Mouse (Mus musculus) lung, postnatal 36 days (tissue): ENCODE measurements at regions not wholly inside any gene's neighbourhood (a gene's known extent, or its start where the extent isn't known, plus 50 kb on each side); places are given as distances from the start of the nearest gene placed in this dataset.
"Not testable (repeated sequence)": the region's sequence is repeated elsewhere in the genome, so short reads cannot be mapped to it uniquely, and the experiment has no call there.

Source experiments
- DNase-seq: peaks from one replicate; pipeline ENCODE4 v3.0.0; 2022; ENCODE audit warnings: mixed read lengths

DNA sequence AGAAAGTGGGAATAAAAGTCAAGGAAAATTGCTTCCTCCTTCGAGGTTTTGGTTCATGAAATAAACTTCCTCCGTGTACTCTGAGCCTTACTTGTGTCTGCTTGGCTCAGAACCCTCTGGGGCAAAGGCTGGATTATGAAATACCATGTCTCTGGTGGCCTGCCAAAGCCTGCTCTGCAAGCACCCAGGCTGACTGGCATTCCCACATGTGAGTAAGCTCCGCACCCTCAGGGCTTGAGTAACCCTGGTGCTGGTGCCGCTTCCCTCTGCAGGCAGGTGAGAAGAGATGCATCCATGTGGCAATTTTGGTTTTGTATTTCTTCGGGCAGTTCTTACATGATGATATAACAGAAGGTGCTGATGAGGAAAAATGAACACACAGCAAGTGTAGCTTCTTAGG is 66.0 kb downstream of the Nr2f2 start:
- peak; percentile 92 for DNase-seq

DNA sequence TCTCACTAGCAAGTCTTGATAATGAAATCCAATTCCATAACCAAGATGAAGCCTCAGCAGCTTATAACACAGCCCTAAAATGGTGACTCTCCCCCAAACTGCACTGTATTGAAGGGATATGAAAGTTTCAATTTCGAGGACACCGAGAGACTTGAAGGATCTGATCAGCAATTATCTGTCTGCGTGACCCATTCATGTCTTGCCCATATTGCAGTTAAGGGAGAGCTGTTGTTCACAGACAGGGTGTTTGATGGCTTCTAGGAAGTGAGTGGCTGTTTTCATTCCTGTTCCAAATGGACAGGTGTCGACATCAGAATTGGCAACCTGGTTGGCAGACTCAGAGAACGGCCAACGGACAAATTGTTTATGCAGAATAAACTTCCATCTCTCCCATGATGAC is 75.1 kb downstream of the Nr2f2 start:
- DNase-seq = no peak

GRCm38 (mm10) chr7:70290733-70291320 is 75.7 kb downstream of the Nr2f2 start:
- no peak for DNase-seq

DNA sequence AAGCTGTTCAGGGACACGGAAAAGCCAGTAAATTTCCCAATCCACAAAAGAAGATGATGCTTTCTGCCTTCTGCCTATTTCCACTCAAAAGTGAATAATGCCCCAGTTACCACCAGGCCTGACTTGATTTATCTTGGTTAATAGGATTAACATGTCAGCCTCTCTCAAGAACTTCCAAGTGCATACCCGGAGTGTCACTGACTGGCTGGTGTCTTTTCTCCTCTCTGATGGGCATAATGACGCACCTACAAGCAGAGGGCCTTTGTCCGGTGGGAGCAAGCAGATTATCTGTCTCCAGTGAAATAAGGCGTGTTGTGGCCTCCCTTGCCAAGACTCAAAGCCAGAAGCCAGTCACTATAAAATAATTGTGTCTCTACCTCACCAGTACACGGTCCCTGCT is 76.3 kb downstream of the Nr2f2 start:
- no peak for DNase-seq

- DNase-seq = no peak
These were observed 77.9 kb downstream of the Nr2f2 start for GRCm38 (mm10) chr7:70288621-70289020.

- no peak for DNase-seq
These were observed 78.6 kb downstream of the Nr2f2 start for GRCm38 (mm10) chr7:70287891-70288421.

DNA sequence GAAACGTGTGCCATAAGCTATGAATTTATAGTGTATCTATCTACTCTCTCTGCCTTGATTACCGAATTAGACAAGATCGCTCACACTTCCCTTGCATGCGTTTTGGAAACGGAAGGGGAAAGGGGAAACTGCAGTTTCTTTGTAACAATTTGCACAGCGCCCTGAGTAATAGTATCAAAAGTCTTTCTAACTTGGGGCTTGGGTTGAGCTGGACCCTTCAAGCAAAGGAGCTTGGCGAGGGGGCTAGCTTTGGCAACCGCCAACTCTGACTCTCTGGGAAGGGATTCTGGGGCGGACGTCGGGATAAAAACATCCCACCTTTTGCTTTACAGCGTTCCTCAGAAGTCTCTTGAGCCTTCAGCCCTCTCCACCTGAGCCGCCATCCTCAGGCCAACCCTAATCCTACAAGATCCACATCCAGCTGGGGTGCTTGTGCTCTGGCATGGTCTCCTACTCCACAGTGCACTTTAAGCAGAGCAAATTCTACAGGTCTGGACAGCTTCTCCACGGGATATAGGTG is 79.6 kb downstream of the Nr2f2 start:
- no peak for DNase-seq

- DNase-seq = no peak
These were observed 81.2 kb downstream of the Nr2f2 start for GRCm38 (mm10) chr7:70285344-70285743.

DNA sequence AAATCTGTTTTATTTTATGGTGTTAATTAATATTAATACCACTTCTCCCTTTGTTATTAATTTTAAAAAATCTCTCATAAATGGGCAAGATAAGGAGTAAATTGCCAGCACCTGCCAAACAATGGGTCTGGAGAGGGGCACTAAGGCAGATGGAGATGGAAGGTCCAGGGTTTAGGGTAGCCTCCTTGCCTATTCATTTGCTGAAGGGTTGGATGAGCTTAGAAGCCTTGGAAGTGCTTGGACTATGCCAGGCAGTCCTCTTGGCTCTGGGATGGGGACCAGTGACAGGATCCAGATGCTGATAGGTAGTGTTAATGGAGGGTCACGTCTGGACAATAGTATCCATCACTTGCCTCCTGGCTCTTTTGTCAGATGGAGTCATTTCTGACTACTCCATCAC is 82.7 kb downstream of the Nr2f2 start:
- no peak for DNase-seq

- DNase-seq = no peak
These were observed 83.4 kb downstream of the Nr2f2 start for GRCm38 (mm10) chr7:70283166-70283565.

GRCm38 (mm10) chr7:70281891-70282515 is 84.5 kb downstream of the Nr2f2 start:
- no peak for DNase-seq

- DNase-seq = no peak
These were observed 85.2 kb downstream of the Nr2f2 start for GRCm38 (mm10) chr7:70281381-70281750.

DNA sequence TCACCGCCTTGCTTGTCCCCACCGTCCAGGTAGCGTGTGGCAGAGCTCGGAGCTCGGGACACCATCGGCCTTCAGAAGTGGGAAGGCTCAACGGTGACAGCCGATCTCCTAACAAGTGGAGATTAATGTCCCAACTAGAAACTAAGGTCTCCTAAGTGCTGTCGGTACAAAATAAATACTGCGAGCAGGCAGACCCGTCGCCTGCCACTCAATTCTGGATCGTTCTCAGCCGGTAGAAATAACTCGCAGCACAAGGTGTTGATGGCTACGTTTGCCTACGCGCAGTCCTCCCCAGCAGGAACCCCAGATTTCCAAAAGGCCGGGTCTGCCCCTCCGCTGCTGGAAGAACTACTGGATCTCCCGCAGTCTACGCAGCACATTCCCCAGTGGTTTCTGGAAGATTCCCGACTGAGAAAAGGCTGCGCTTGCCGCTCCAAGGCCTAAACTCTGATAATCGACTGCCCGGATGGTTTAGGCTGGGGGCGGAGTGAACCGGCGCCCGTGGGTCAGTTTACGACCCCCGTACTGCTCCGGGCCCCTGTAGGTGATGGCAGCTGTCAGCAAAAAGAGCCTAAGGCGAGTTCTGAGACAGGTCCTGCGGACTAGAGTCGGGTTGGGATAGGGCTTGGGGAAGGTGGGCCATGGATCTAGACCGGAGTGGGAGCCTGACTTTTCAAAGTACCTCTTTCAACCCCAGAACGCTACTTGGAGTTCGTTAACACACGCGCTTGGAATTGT is 85.7 kb downstream of the Nr2f2 start:
- no peak for DNase-seq

- DNase-seq = no peak
These were observed 86.5 kb downstream of the Nr2f2 start for GRCm38 (mm10) chr7:70279927-70280642.

DNA sequence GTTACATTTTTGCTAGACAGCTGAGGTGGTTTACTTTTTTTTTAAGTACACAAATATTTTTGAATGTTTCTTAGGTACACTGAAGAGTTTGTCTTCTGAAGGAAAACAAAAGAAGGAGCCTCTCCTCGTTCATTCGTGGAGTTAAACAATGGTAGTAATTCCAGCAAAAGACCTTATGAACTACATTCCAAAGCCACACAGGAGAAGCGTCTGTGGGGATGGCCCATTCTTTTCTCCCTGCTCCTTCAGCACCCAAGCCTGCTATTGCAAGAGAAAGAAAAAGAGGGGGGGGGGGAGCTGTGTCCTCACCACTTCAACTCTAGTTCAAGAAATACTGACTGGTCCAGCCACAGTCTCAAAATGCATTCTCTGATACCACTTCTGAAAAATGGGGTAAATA is 87.4 kb downstream of the Nr2f2 start:
- DNase-seq = no peak

DNA sequence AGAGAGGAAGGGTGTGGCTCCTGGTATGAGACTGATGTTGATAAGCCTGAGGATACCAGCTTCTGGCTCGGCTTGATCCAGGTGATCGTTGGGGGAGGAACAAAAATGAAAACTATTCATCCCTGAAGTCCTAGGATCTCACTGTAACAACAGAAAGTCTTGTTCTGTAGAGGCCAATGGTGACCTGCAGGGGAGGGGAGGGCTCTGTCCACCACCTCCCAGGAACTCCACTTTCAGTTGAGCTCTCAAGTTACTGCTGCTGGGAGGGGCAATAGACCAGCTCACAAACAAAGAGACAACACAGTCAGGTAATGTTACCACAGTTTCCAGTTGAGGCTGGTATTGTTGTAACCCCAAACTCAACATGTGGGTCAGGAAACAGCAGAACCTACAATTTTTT is 90.5 kb downstream of the Nr2f2 start:
- DNase-seq = no peak

DNA sequence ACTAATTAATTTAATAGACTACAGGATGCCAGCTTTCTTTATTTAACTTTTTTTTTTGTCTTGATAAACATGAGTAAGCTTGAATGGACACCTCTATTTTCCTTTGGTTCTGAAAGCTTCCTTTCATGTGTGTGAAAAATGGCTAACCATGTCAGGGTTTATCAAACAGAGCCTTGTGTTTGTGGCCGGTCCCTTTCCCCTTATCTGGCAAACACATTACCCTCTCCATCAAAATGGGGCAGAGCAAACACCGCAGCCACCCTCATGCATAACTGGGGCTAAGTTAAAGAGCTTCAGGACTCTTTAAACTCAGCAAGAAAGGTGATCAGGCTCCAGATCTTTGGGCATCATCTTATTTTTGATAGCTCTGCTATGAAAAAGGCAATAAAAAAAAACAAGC is 92.2 kb downstream of the Nr2f2 start:
- DNase-seq = no peak

DNA sequence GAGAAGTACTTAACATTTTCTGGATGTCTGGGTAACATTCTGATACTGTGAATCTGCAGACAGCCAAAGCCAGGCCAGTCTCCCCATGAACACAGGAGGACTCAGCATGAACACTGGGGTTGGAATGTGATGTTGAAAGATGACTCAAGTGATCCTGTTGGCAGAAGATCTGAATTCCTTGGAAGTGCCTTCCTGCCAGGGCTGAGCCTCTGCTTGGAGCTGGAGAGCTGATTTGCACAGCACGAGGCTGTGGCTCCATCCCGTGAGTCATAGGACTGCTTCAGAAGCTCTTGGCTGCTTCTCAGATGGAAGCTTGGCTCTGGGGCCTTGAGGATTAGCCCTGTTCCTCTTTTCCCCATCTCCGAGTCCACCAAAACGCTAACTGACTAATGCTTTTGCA is 99.5 kb downstream of the Nr2f2 start:
- DNase-seq = peak; percentile 74

DNA sequence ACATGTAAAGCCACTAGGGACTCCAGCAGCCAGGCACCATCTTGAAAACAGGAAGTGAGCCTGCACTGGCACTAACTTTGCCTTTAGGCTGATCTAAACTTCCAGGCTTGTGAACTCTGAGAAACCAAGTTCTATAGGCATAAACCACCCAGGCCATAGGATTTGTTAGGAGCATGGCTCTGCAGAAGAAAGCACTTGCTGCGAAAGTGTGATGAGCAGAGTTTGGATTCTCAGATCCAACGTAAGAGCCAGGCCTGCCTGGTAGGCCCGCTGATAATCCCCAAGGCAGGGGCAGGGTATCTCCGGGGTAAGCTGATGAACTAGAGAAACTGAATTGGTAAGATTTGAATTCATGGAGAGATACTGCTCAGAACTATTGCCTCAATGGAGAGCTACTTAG is 109.7 kb downstream of the Nr2f2 start:
- DNase-seq = no peak

DNA sequence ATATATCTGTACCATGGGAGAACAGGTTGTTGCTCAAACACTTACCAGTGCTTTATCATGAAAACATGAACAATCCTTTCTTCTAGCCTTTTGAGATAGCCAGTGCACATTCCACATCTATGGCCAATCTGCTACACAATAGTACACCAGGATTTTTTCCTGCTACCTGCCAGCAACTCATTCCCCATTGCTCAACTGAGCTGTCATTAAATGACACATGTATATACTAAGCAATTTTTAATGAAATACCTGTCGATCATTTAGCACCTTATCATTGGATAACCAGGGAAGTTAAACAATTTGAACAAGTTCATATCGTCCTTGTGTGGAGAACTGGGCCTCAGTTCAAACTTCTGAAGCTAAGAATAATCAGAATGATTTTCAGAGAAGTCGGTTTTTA is 111.5 kb downstream of the Nr2f2 start:
- DNase-seq = no peak

- DNase-seq = no peak
These were observed 113.3 kb downstream of the Nr2f2 start for GRCm38 (mm10) chr7:70253275-70253674.

GRCm38 (mm10) chr7:70239059-70239458 is 127.5 kb downstream of the Nr2f2 start:
- not testable (repeated sequence) for DNase-seq

GRCm38 (mm10) chr7:70219310-70219709 is 147.2 kb downstream of the Nr2f2 start:
- DNase-seq = no peak
